24 mouse cellular contexts compared by ENCODE assay signal in genomic region chr15:12438691-12439090, GRCm38 (mm10).
A peak's percentile ranks its signal among the peaks of the same experiment; 100 is the strongest.
DNase-seq lines count a peak whose midpoint lies in the region; ATAC-seq lines count a peak whose summit lies in the region.
"Had no signal": no experiment of that assay in that cellular context is flagged by ENCODE, and none has a peak within 500 bp of the region (broad histone marks: within the 10 kb centered on the region; RNA-seq: fewer than 3 reads in every experiment).

No protein-coding gene starts in this region.

- no peaks in the 10 kb centered on the region for H3K27me3 ChIP-seq in embryonic facial prominence, embryonic 13.5 days
- H3K27me3 ChIP-seq in embryonic facial prominence, embryonic 10.5 days (replicated peaks; ENCODE audit: low read depth, poor library complexity, severe bottlenecking): no peaks in the 10 kb centered on the region
- H3K27me3 ChIP-seq in midbrain, embryonic 10.5 days (ENCODE audit: low read depth, poor library complexity, severe bottlenecking): no peaks in the 10 kb centered on the region
- H3K27me3 ChIP-seq in midbrain, embryonic 13.5 days: no peaks in the 10 kb centered on the region
- no peaks in the 10 kb centered on the region for H3K27me3 ChIP-seq in stomach, embryonic 14.5 days (ENCODE audit: control insufficient read depth, insufficient read depth, low read length)
- H3K27me3 ChIP-seq: forebrain, embryonic 13.5 days; intestine, embryonic 15.5 days; limb, embryonic 13.5 days; liver, embryonic 13.5 days; midbrain, embryonic 12.5 days had no signal

- H3K4me3 ChIP-seq in embryonic facial prominence, embryonic 13.5 days: no peak overlapping the region
- no peak overlapping the region for H3K4me3 ChIP-seq in embryonic facial prominence, embryonic 10.5 days
- no peak overlapping the region for H3K4me3 ChIP-seq in midbrain, embryonic 10.5 days
- no peak overlapping the region for H3K4me3 ChIP-seq in midbrain, embryonic 13.5 days (replicated peaks)
- H3K4me3 ChIP-seq in stomach, embryonic 14.5 days (ENCODE audit: low read depth, low read length): no peak overlapping the region
- H3K4me3 ChIP-seq: forebrain, embryonic 13.5 days; intestine, embryonic 15.5 days; left cerebral cortex, adult 2 months; limb, embryonic 13.5 days; liver, embryonic 13.5 days; midbrain, embryonic 12.5 days had no signal

- H3K9ac ChIP-seq in embryonic facial prominence, embryonic 13.5 days: no peak overlapping the region
- no peak overlapping the region for H3K9ac ChIP-seq in midbrain, embryonic 13.5 days (replicated peaks)
- no peak overlapping the region for H3K9ac ChIP-seq in stomach, embryonic 14.5 days (replicated peaks; ENCODE audit: low read depth, low read length)
- H3K9ac ChIP-seq: forebrain, embryonic 13.5 days; intestine, embryonic 15.5 days; limb, embryonic 13.5 days; liver, embryonic 13.5 days; midbrain, embryonic 12.5 days had no signal

- intact Hi-C loops in gastrocnemius, postnatal 36 days (cut with DNase I): no loop called here

- H3K4me1 ChIP-seq in embryonic facial prominence, embryonic 13.5 days: peaks cover 16% of the 10 kb centered on the region
- peaks cover 24% of the 10 kb centered on the region for H3K4me1 ChIP-seq in embryonic facial prominence, embryonic 10.5 days
- H3K4me1 ChIP-seq in midbrain, embryonic 10.5 days: peaks cover 20% of the 10 kb centered on the region
- H3K4me1 ChIP-seq in midbrain, embryonic 13.5 days (replicated peaks): peaks cover 3% of the 10 kb centered on the region; the same call in 1 of the 2 replicates
- H3K4me1 ChIP-seq in stomach, embryonic 14.5 days (ENCODE audit: control insufficient read depth, insufficient read depth, low read length): peaks cover 11% of the 10 kb centered on the region
- H3K4me1 ChIP-seq: forebrain, embryonic 13.5 days; midbrain, embryonic 12.5 days had no signal

- peaks cover 6% of the 10 kb centered on the region for H3K36me3 ChIP-seq in embryonic facial prominence, embryonic 13.5 days
- no peaks in the 10 kb centered on the region for H3K36me3 ChIP-seq in embryonic facial prominence, embryonic 10.5 days (replicated peaks)
- H3K36me3 ChIP-seq in midbrain, embryonic 10.5 days: no peaks in the 10 kb centered on the region
- H3K36me3 ChIP-seq in midbrain, embryonic 13.5 days: no peaks in the 10 kb centered on the region
- H3K36me3 ChIP-seq in stomach, embryonic 14.5 days (ENCODE audit: control insufficient read depth, insufficient read depth, low read length): no peaks in the 10 kb centered on the region
- H3K36me3 ChIP-seq: G1E; intestine, embryonic 15.5 days; liver, embryonic 13.5 days; midbrain, embryonic 12.5 days had no signal

- 0 out of 2 replicates have a peak overlapping the region, but pooled peaks have one; percentile 55 for H3K27ac ChIP-seq in embryonic facial prominence, embryonic 13.5 days
- no peak overlapping the region for H3K27ac ChIP-seq in embryonic facial prominence, embryonic 10.5 days (replicated peaks)
- 0 out of 2 replicates have a peak overlapping the region, but pooled peaks have one; percentile 14 for H3K27ac ChIP-seq in midbrain, embryonic 10.5 days (replicated peaks)
- no peak overlapping the region for H3K27ac ChIP-seq in midbrain, embryonic 13.5 days
- H3K27ac ChIP-seq in stomach, embryonic 14.5 days (ENCODE audit: low read length): peak overlapping the region; percentile 53; the same call in 1 of the 2 replicates
- H3K27ac ChIP-seq: forebrain, embryonic 13.5 days; intestine, embryonic 15.5 days; left cerebral cortex, adult 2 months; liver, embryonic 13.5 days; macrophage; midbrain, embryonic 12.5 days had no signal

- H3K4me2 ChIP-seq in embryonic facial prominence, embryonic 13.5 days: no peak overlapping the region
- no peak overlapping the region for H3K4me2 ChIP-seq in midbrain, embryonic 13.5 days (replicated peaks)
- H3K4me2 ChIP-seq in stomach, embryonic 14.5 days (replicated peaks; ENCODE audit: low read depth, low read length): no peak overlapping the region
- H3K4me2 ChIP-seq: forebrain, embryonic 13.5 days; intestine, embryonic 15.5 days; limb, embryonic 13.5 days; liver, embryonic 13.5 days; midbrain, embryonic 12.5 days had no signal

- ATAC-seq in embryonic facial prominence, embryonic 13.5 days (ENCODE audit: insufficient number of reproducible peaks, insufficient read depth, low FRiP score, low TSS enrichment, low read depth): no peak
- ATAC-seq in midbrain, embryonic 13.5 days: no peak
- no peak for ATAC-seq in stomach, embryonic 14.5 days (ENCODE audit: insufficient number of reproducible peaks, insufficient read depth, low FRiP score, low read depth)
- ATAC-seq: forebrain, embryonic 13.5 days; hindbrain, embryonic 16.5 days had no signal

- no peak for DNase-seq in embryonic facial prominence, embryonic 10.5 days (ENCODE audit: low spot score)
- DNase-seq in midbrain, embryonic 10.5 days (ENCODE audit: low spot score): no peak
- DNase-seq in gastrocnemius, postnatal 36 days: no peak
- DNase-seq in layer of hippocampus, adult 8-10 months (ENCODE audit: low spot score in 2 of 2): no peak
- DNase-seq in MN1 (ENCODE audit: low spot score): no peak
- DNase-seq: adrenal gland, postnatal 25 days; gastrocnemius, postnatal 14 days; kidney, adult 9 months; layer of hippocampus, adult 9-11 months; liver, embryonic 13.5 days; right cerebral cortex, postnatal 14 days; thymus, adult 2 months; thymus, postnatal 36 days had no signal

- WGBS in embryonic facial prominence, embryonic 13.5 days: 75% methylated on average over 6 of the region's 6 CpGs
- WGBS in embryonic facial prominence, embryonic 10.5 days: 80% methylated on average over 6 of the region's 6 CpGs
- 81% methylated on average over 6 of the region's 6 CpGs for WGBS in midbrain, embryonic 10.5 days
- WGBS in midbrain, embryonic 13.5 days: 90% methylated on average over 6 of the region's 6 CpGs
- WGBS in stomach, embryonic 14.5 days: 68% methylated on average over 6 of the region's 6 CpGs

- H3K9me3 ChIP-seq in embryonic facial prominence, embryonic 13.5 days: no peaks in the 10 kb centered on the region
- H3K9me3 ChIP-seq in embryonic facial prominence, embryonic 10.5 days: 0 out of 2 replicates have a peak, but pooled peaks cover 3% of the 10 kb centered on the region
- H3K9me3 ChIP-seq in midbrain, embryonic 10.5 days (replicated peaks): no peaks in the 10 kb centered on the region
- no peaks in the 10 kb centered on the region for H3K9me3 ChIP-seq in midbrain, embryonic 13.5 days
- no peaks in the 10 kb centered on the region for H3K9me3 ChIP-seq in stomach, embryonic 14.5 days (ENCODE audit: control insufficient read depth, low read depth, low read length)
- H3K9me3 ChIP-seq: forebrain, embryonic 13.5 days; G1E; intestine, embryonic 15.5 days; limb, embryonic 13.5 days; liver, embryonic 13.5 days; midbrain, embryonic 12.5 days had no signal

Comparison
In these comparisons a context has a peak if more than half of its experiments do, and no peak if none do; other contexts are left out.
1. H3K27ac ChIP-seq: peak in embryonic facial prominence, embryonic 13.5 days (single experiment), midbrain, embryonic 10.5 days (single experiment) and stomach, embryonic 14.5 days (single experiment); none in embryonic facial prominence, embryonic 10.5 days (single experiment) and midbrain, embryonic 13.5 days (single experiment).